Mouse (Mus musculus): ENCODE data around the gene Tfcp2. TPM values are rescaled to one million over a fixed set of nuclear protein-coding genes. Genes with fewer than 3 reads are reported as not detected.

Gene Tfcp2
- polyA plus RNA-seq, 1 experiment, result 2.1 TPM

DNA sequence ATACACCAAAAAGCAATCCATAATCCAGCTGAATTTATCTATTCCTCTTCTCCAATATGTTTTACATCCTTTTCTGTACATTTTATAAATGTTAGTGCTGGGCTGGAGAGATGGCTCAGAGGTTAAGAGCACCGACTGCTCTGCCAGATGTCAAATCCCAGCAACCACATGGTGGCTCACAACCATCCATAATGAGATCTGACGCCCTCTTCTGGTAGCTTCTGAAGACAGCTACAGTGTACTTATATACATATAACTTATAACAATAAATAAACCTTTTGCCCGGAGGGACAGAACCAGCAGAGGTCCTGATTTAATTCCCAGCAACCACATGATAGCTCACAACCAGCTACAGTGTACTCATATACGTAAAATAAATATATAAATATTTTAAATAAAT, 103.2 kb downstream of the Tfcp2 start:
- Histone ChIP-seq H3K36me3 (ENCODE audit: control insufficient read depth, insufficient read depth, low read length) (no peaks in the 10 kb centered on the region), H3K4me1 (ENCODE audit: control insufficient read depth, insufficient read depth, insufficient read length, low read length) (no peaks in the 10 kb centered on the region), H3K27ac (ENCODE audit: insufficient read depth, low read depth, low read length) (no peak overlapping the region), H3K27me3 (ENCODE audit: control insufficient read depth, insufficient read depth, low read length) (no peaks in the 10 kb centered on the region), H3K4me3 (ENCODE audit: low read depth, low read length) (no peak overlapping the region)
- no peak for TF ChIP-seq POLR2A (IDR thresholded peaks at IDR 0.05; ENCODE audit: low read depth, low read length)
- TF ChIP-seq CTCF (IDR thresholded peaks at IDR 0.05; ENCODE audit: extremely low read depth, insufficient read length, insufficient replicate concordance, low read depth, low read length), result no peak
- WGBS, result 83% methylated on average over 4 of the region's 4 CpGs

Other genes starting within 250 kb of the Tfcp2 start
- gene Mettl7a1, start 247.9 kb downstream of the Tfcp2 start, polyA plus RNA-seq (2012; rRNA removed), result 12.7 and 16.4 TPM in 2 replicates
- gene Mettl7a3, start 217.1 kb downstream of the Tfcp2 start, polyA plus RNA-seq (2012; rRNA removed), result not detected in 2 replicates
- gene Methig1, start 198.9 kb downstream of the Tfcp2 start, polyA plus RNA-seq (2012; rRNA removed), result not detected in 2 replicates
- not detected in 2 replicates for gene Mettl7a2, start 198.8 kb downstream of the Tfcp2 start, polyA plus RNA-seq (2012; rRNA removed)
- gene Higd1c, start 187.5 kb downstream of the Tfcp2 start, polyA plus RNA-seq (2012; rRNA removed), result not detected in 2 replicates
- 0.13 and 0.20 TPM in 2 replicates for gene Gm5475, start 129.9 kb downstream of the Tfcp2 start, polyA plus RNA-seq (2012; rRNA removed)
- 39.4 and 138 TPM in 2 replicates for gene Slc11a2, start 126.9 kb downstream of the Tfcp2 start, polyA plus RNA-seq (2012; rRNA removed)
- gene Letmd1, start 83.0 kb downstream of the Tfcp2 start, polyA plus RNA-seq (2012; rRNA removed), result 16.3 and 26.1 TPM in 2 replicates
- gene Csrnp2, start 56.5 kb downstream of the Tfcp2 start, polyA plus RNA-seq (2012; rRNA removed), result 0.62 and 0.96 TPM in 2 replicates
- 7.2 and 12.0 TPM in 2 replicates for gene Pou6f1, start 48.0 kb upstream of the Tfcp2 start, polyA plus RNA-seq (2012; rRNA removed)
- gene Dazap2, start 63.3 kb upstream of the Tfcp2 start, polyA plus RNA-seq (2012; rRNA removed), result 597 and 1,087 TPM in 2 replicates
- 154 and 384 TPM in 2 replicates for gene Smagp, start 84.9 kb upstream of the Tfcp2 start, polyA plus RNA-seq (2012; rRNA removed)
- gene Bin2, start 117.5 kb upstream of the Tfcp2 start, polyA plus RNA-seq (2012; rRNA removed), result 6.6 and 13.0 TPM in 2 replicates
- gene Cela1, start 135.9 kb upstream of the Tfcp2 start, polyA plus RNA-seq (2012; rRNA removed), result 55.9 and 26,246 TPM in 2 replicates
- gene Galnt6, start 177.4 kb upstream of the Tfcp2 start, polyA plus RNA-seq (2012; rRNA removed), result 35.2 and 73.0 TPM in 2 replicates
- 0.51 and 0.98 TPM in 2 replicates for gene Slc4a8, start 209.7 kb upstream of the Tfcp2 start, polyA plus RNA-seq (2012; rRNA removed)

Data from small intestine, adult 2 months (tissue).